Mouse (Mus musculus) adrenal gland, postnatal 36 days (tissue): ENCODE results near the gene Aldh1a1. TPM values are rescaled to one million over a fixed set of nuclear protein-coding genes. Genes with fewer than 3 reads are reported as not detected.
A peak's percentile ranks its signal among the peaks of the same experiment; 100 is the strongest.

Source experiments
- DNase-seq, 2 experiments: peaks; one replicate each; pipeline ENCODE4 v3.0.0; 2021; ENCODE audit warnings: mixed read lengths in 1 of 2
- long read RNA-seq, 2 experiments: library from polyadenylated mRNA; stranded (forward); transcript quantifications; one replicate each; pipeline ENCODE4 v2.0.0; 2021; ENCODE audit warnings: borderline sequencing depth in 2 of 2
- total RNA-seq, 2 experiments: library from RNA; stranded (reverse); gene quantifications; 2 replicates each; pipeline ENCODE4 v1.2.3; 2021

Aldh1a1 gene
- 100 to 1,000 TPM in 1 of 2 experiments, 10 to 100 TPM in 1; 48.9 to 330 TPM for total RNA-seq
- long read RNA-seq, experiment 1, transcript Aldh1a1-201 (13 exons, 2,053 nt) = major isoform, 191 of 226 reads
- long read RNA-seq, experiment 1, partial matches to known transcripts = 30 of 226 reads
- long read RNA-seq, experiment 1, other reads (novel, unspliced or antisense) = 3 of 226 reads
- long read RNA-seq, experiment 2, transcript Aldh1a1-201 (13 exons, 2,053 nt) = major isoform, 14 of 16 reads
- long read RNA-seq, experiment 2, partial matches to known transcripts = 0 of 16 reads
- long read RNA-seq, experiment 2, other reads (novel, unspliced or antisense) = 2 of 16 reads

- peak in 1 of 2 experiments; percentile 11 for DNase-seq
These were observed at the start of gene Aldh1a1 for GRCm38 (mm10) chr19:20492491-20492890. TSS of gene Aldh1a1 (plus strand) at chr19:20492715.

DNA sequence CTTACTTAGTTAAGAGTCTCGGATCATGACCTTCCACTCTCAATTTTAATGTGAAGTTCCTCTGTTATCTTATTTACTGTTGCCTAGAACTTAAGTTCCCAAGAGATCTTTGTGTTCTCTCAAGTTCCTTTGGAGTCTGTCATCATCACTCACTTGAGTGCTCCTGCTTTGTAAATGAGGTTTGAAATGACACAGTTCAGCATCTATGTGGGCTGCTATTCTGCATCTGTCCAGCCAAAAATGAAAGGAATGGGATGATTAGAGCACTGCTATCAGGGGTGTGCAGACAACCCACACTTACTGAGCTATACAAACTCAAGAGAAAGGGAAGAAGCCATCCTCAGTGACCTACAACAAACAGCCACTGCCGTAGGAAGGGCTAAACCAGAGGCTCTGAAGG is 44.7 kb upstream of the Aldh1a1 start:
- DNase-seq = no peak

- DNase-seq = peak in 1 of 2 experiments; percentile 33
These were observed 43.0 kb upstream of the Aldh1a1 start for GRCm38 (mm10) chr19:20449546-20449945.

DNA sequence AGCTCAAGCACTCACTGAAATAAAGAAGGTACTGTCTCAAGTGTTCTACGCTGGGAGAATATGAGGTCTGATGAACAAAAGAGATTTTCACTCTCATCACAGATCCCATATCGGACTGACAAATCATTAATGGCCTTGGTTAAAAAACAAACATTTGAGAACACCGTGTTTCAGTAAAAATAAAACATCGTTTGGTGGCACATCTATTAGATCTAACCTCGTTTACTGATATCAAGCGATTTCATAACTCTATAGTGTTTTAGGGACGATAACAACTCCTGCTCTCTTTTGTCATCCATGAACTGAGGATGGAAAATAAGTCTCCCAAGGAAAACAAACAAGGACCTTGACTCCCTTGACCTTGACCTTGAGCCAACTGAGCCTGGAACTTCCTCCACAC is 41.5 kb upstream of the Aldh1a1 start:
- no peak for DNase-seq

DNA sequence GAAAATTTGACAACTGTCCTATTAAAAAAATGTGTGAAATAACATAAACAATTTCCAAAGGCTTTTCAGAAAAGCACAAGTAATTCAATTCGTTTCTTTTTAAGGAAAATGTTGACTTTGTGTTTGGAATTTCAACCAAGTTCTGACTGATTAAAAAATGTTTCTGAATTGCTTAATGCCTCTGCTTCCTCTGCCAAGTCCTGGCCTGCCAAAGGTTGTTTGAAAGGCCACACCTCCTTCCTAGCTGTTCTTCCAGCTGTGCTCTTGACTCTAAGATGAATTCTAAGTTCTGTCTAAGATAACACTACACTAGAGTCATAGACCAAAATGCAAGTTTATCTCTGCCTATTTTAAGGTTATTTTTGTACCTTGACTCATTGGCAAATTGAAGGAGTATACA is 8.0 kb upstream of the Aldh1a1 start:
- DNase-seq = peak; percentile 15 to 20

DNA sequence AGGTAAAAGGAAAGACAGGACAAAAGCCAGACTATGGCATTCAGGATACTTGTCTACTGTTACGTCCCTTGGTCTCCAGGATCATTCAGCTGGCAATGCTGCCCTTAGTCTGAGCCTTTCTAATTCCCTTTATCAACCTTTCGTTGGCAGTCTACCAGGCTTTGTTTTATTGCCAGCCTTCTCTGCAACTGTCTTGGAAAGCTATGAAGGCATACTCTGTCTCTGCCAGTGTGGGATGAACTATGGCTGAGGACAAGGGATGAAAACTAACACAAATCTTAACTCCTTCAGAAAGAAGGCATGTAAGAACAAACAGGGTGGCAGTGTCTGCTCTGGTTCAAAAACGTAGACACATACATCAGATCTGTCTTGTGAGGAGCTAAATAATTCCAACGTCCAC is 565 bp upstream of the Aldh1a1 start:
- peak; percentile 12 to 39 for DNase-seq

DNA sequence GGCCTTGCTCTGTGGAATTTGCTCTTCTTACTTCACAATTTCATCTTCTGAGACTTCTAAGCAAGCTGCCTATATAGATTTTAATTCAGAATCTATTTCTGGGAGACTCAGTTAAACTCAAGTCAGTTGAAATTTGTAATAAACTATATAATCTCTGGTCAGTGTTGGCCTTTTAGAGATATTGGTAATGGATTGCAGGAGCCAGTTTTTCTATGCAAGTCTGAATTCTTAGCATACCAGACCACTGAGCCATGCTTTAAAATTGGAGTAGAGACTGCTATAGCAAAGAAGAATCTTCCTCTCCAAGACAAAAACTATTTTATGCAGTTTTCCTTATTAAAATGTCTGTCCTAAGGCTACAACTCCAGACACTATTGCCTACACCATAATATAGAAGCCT is 4.0 kb downstream of the Aldh1a1 start:
- no peak for DNase-seq

DNA sequence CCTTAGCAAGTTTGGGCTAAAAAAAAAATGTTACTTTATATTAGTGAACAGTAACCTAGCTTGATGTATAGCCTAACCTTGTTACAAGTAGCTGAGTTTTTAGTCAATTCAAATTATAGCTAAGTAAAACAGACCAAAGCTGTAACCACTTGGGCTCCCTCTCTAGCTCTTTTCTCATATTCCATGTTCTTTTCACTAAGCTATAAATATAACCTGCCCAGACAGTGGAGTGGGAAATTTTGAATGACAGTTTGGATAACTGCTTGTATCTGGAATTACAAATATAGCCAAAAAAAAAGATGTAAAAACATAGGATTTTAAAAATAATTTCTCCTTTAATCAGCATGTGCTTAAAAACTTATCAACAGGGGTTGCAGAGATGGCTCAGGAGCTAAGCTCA is 12.8 kb downstream of the Aldh1a1 start:
- DNase-seq = no peak

GRCm38 (mm10) chr19:20506936-20507615 is 14.6 kb downstream of the Aldh1a1 start:
- no peak for DNase-seq

DNA sequence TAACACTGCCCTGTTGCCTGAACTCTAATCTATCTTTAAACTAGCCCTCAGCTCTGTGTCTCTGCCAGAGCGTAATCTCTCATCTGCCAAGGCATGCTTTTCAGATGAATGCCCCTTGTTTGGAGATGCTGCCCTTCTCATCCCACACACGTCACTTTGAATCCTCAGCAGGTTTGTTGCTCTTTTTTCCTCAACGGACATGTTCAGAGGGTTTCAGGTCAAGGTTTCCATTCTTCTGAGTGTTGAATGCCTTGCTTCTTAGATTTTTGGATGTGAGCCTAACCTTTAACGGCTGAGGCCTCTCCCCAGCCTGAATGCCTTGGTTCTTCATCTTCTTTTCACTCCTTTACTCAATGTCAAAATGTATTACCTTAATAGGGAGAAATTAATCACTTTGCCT is 16.1 kb downstream of the Aldh1a1 start:
- no peak for DNase-seq

DNA sequence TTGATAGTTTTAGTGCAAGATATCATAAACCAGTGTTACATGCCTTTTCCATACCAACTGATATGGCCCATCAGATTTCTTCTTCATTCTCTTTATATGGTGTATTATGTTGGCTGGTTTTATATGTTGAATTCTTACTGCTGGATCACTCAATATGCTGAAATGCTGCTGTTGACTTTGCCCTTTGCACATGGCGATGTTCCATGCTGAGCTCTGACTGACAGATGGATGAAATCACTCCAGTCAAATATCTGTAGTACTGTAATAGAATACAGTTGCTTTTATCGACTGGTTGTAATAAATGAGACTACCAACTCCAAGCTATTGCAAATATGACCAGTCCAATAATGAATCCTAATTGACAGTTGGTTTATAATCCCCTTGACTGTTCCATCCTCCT is 19.5 kb downstream of the Aldh1a1 start:
- DNase-seq = no peak

DNA sequence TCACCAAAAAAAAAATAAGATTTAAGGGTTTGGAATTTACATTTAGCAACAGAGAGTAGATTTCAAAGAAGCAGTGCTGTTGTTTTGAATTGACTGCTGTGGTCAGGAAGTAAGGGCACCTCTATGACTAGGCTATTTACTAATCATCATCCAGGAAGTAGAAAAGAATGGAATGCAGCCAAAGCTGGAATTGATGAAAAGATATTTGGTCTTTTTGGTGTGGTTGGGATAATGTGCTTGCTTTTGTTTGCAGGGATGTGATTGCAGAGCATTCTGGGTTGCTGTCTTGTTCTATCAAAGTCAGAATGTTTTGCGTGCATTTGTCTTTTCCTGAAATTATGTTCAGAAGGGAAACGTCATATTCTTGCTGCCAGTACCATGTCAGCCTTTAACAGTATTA is 20.7 kb downstream of the Aldh1a1 start:
- DNase-seq = no peak

GRCm38 (mm10) chr19:20513688-20514361 is 21.3 kb downstream of the Aldh1a1 start:
- DNase-seq = no peak

- no peak for DNase-seq
These were observed 24.0 kb downstream of the Aldh1a1 start for GRCm38 (mm10) chr19:20516481-20516880.

DNA sequence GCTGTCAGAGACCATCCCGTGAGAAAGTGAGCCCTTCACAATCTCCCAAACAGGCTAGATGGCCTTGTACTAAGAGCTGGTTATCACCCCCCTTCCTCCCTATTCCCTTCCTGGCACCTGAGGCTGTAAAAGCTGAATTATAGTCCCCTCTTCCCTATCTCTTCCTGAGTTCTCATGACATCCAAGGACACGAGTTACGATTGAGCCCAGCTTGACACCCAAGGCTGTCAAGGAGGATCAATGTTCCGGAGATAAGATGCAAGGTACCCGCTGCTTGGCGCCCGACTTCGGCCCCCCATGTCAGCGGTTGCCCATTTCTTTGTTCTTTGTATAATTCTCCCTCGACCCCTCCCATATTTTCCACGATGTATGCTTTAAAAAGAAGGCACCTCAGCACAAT is 36.6 kb downstream of the Aldh1a1 start:
- DNase-seq = peak; percentile 30 to 46

- DNase-seq = peak in 1 of 2 experiments; percentile 11
These were observed 37.6 kb downstream of the Aldh1a1 start for GRCm38 (mm10) chr19:20529921-20530696.

DNA sequence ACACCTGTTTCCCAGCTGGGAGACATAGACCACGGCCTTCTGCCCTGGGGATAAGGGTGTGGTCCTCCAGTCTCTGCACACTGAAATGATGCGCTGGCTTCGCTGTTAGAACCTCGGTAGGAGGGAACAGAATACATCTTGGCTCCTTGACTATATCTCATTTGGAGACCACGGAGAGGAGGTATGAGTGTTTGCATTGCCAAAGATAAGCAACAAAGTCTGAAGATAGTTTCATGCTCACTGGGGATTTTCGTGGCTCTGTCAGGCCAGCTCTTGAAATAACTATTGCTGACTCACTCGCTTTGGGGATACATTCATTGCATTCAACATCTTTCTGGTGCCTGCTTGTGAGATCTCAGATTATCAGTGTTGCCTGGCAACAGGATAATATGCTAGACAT is 44.0 kb downstream of the Aldh1a1 start:
- no peak for DNase-seq

DNA sequence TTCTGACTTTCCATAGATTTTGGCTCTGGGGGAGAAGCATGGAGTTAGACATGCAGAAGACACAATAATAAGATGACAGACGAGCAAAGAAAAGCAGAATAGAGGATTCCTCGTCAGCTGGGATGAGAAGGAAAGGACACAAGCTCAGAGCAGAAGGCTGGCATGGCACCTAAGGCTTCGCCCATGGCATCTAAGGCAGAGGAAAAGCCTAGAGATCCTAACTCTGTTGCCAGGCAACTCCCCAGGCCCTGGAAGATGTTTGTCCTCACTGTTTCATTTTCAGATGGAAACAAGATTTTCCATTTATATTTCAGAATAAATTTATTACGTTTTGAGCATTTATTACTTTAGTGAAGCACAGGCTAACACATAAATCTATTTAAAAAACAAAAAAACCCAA is 48.5 kb downstream of the Aldh1a1 start:
- no peak for DNase-seq

DNA sequence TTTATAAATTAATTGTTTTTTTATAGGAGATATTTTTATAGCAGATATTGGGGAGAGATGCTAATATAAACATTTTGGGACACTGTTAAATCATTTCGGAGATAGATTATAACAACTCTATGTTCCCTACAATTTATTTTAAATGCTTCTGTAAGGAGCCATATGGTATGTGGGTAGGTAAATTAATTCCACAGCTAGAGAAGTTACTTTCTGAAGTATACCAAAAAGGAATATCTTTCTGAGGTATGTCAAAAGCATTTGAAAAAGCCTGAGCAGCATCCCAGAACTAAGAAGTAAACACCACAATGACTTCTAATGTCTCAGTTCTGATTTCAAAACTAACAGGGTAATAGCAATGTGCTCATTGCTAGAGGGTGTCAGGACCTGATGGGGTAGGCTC is 49.4 kb downstream of the Aldh1a1 start:
- no peak for DNase-seq

- no peak for DNase-seq
These were observed 51.3 kb downstream of the Aldh1a1 start for GRCm38 (mm10) chr19:20543816-20544215.

GRCm38 (mm10) chr19:20544941-20545340 is 52.4 kb downstream of the Aldh1a1 start:
- DNase-seq = no peak

DNA sequence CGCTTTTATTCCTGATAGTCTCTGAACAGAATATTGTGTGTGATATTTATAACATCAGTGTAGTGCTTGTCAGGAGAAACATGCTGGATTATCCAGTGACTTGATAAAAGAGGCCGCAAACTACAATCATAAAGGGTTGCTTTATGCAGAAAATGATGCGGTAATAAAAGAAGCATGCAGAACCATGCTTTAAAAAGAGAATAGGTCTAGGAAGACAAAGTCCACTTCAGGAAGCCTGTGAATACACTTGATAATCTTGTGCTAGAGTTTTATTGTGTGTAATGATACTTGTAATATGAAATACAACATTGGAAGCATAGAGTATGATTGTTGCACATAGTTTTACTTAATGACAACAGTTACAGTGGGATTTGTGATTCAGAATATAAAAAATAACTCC is 54.5 kb downstream of the Aldh1a1 start:
- no peak for DNase-seq
